ENCODE assay signal across 20 mouse cellular contexts in the genomic region with DNA sequence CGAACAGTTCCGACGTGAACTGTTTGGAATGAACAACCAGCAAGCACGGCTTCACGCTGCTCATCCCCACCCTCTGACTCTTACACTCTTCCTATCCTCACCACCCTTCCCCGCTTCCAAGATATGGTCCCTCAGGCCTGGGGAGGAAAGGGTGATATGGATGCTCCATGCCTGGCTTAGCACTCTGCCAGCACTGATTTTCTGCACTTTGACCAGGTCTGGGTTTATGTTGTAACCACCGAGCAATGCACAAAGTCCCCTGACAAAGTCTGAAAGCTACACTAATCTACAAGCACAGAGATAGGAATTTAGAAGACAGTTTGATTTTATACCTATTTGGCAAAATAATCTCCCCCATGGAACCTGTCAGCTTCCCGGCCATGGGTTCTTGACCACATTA.
DNase-seq lines count a peak whose midpoint lies in the region; ATAC-seq and TF ChIP-seq lines count a peak whose summit lies in the region.
"Had no signal": no experiment of that assay in that cellular context is flagged by ENCODE, and none has a peak within 500 bp of the region (broad histone marks: within the 10 kb centered on the region; RNA-seq: fewer than 3 reads in every experiment).

No protein-coding gene starts in this region.

- peak; percentile 82 for ATAC-seq in intestine, embryonic 15.5 days
- peak; percentile 58 for ATAC-seq in liver, embryonic 15.5 days (ENCODE audit: insufficient read depth)
- no peak for ATAC-seq in forebrain, postnatal 0 days
- ATAC-seq in erythroblast, adult 5-6 weeks (replicated peaks; ENCODE audit: low FRiP score, poor library complexity, severe bottlenecking): no peak
- ATAC-seq: hindbrain, postnatal 0 days; midbrain, embryonic 13.5 days had no signal

- no peak overlapping the region for H3K4me3 ChIP-seq in intestine, embryonic 15.5 days (replicated peaks)
- no peak overlapping the region for H3K4me3 ChIP-seq in liver, embryonic 15.5 days (replicated peaks)
- no peak overlapping the region for H3K4me3 ChIP-seq in forebrain, postnatal 0 days (ENCODE audit: low read depth, low read length)
- H3K4me3 ChIP-seq: heart, embryonic 13.5 days; limb, embryonic 15.5 days; midbrain, embryonic 13.5 days; neural tube, embryonic 12.5 days had no signal

- H3K4me1 ChIP-seq in intestine, embryonic 15.5 days (replicated peaks): no peaks in the 10 kb centered on the region; the same call in 1 of the 2 replicates
- no peaks in the 10 kb centered on the region for H3K4me1 ChIP-seq in liver, embryonic 15.5 days (replicated peaks)
- no peaks in the 10 kb centered on the region for H3K4me1 ChIP-seq in forebrain, postnatal 0 days (ENCODE audit: insufficient read depth)
- H3K4me1 ChIP-seq: midbrain, embryonic 13.5 days had no signal

- no peaks in the 10 kb centered on the region for H3K9me3 ChIP-seq in intestine, embryonic 15.5 days
- H3K9me3 ChIP-seq in liver, embryonic 15.5 days (replicated peaks): no peaks in the 10 kb centered on the region
- H3K9me3 ChIP-seq in forebrain, postnatal 0 days (ENCODE audit: low read length): no peaks in the 10 kb centered on the region
- H3K9me3 ChIP-seq: G1E; heart, embryonic 13.5 days; limb, embryonic 15.5 days; midbrain, embryonic 13.5 days; neural tube, embryonic 12.5 days had no signal

- no peak overlapping the region for H3K4me2 ChIP-seq in intestine, embryonic 15.5 days (replicated peaks)
- H3K4me2 ChIP-seq in liver, embryonic 15.5 days: peak overlapping the region; percentile 23; the same call in 1 of the 2 replicates
- H3K4me2 ChIP-seq in forebrain, postnatal 0 days (ENCODE audit: low read depth): no peak overlapping the region
- H3K4me2 ChIP-seq: heart, embryonic 13.5 days; limb, embryonic 15.5 days; midbrain, embryonic 13.5 days; neural tube, embryonic 12.5 days had no signal

- intact Hi-C loops in gastrocnemius, postnatal 36 days (cut with DNase I): no loop called here

- no peak overlapping the region for H3K9ac ChIP-seq in intestine, embryonic 15.5 days
- H3K9ac ChIP-seq in liver, embryonic 15.5 days: no peak overlapping the region
- H3K9ac ChIP-seq in forebrain, postnatal 0 days: no peak overlapping the region
- H3K9ac ChIP-seq: heart, embryonic 13.5 days; limb, embryonic 15.5 days; midbrain, embryonic 13.5 days; neural tube, embryonic 12.5 days had no signal

- TF ChIP-seq CTCF in forebrain, postnatal 0 days (IDR thresholded peaks at IDR 0.05; ENCODE audit: low read depth): no peak

- H3K36me3 ChIP-seq in intestine, embryonic 15.5 days: no peaks in the 10 kb centered on the region
- no peaks in the 10 kb centered on the region for H3K36me3 ChIP-seq in liver, embryonic 15.5 days (replicated peaks)
- no peaks in the 10 kb centered on the region for H3K36me3 ChIP-seq in forebrain, postnatal 0 days (ENCODE audit: insufficient read depth)
- H3K36me3 ChIP-seq: G1E; heart, embryonic 13.5 days; limb, embryonic 15.5 days; midbrain, embryonic 13.5 days; neural tube, embryonic 12.5 days had no signal

- peak; percentile 53 to 63 for DNase-seq in kidney, adult 8-10 months
- DNase-seq in kidney, postnatal 25 days: peak; percentile 55 to 72
- no peak for DNase-seq in gastrocnemius, postnatal 36 days
- no peak for DNase-seq in forebrain, postnatal 0 days
- DNase-seq: adrenal gland, postnatal 14 days; cerebellum, postnatal 10 days; gastrocnemius, postnatal 10 days; heart, adult 18-20 months; heart, postnatal 4 days; lung, postnatal 10 days; thymus, postnatal 14 days had no signal

- WGBS in intestine, embryonic 15.5 days: 83% methylated on average over 8 of the region's 8 CpGs
- WGBS in liver, embryonic 15.5 days (ENCODE audit: insufficient replicate concordance): 68% methylated on average over 8 of the region's 8 CpGs
- 93% methylated on average over 8 of the region's 8 CpGs for WGBS in forebrain, postnatal 0 days

- H3K27me3 ChIP-seq in intestine, embryonic 15.5 days (replicated peaks): no peaks in the 10 kb centered on the region
- H3K27me3 ChIP-seq in liver, embryonic 15.5 days: no peaks in the 10 kb centered on the region
- no peaks in the 10 kb centered on the region for H3K27me3 ChIP-seq in forebrain, postnatal 0 days (ENCODE audit: insufficient read depth, low read length)
- H3K27me3 ChIP-seq: heart, embryonic 13.5 days; limb, embryonic 15.5 days; midbrain, embryonic 13.5 days; neural tube, embryonic 12.5 days had no signal

- no peak overlapping the region for H3K27ac ChIP-seq in intestine, embryonic 15.5 days
- peak overlapping the region; percentile 64 for H3K27ac ChIP-seq in liver, embryonic 15.5 days (replicated peaks)
- H3K27ac ChIP-seq in forebrain, postnatal 0 days (ENCODE audit: low read depth, low read length): no peak overlapping the region
- H3K27ac ChIP-seq: heart, embryonic 13.5 days; hindbrain, postnatal 0 days; limb, embryonic 15.5 days; midbrain, embryonic 13.5 days; neural tube, embryonic 12.5 days had no signal

Comparison
In these comparisons a context has a peak if more than half of its experiments do, and no peak if none do; other contexts are left out.
1. ATAC-seq: peak in intestine, embryonic 15.5 days (single experiment) and liver, embryonic 15.5 days (single experiment); none in forebrain, postnatal 0 days (single experiment) and erythroblast, adult 5-6 weeks (single experiment).
2. DNase-seq: peak in kidney, adult 8-10 months (2 of 2) and kidney, postnatal 25 days (2 of 2); none in gastrocnemius, postnatal 36 days (0 of 2) and forebrain, postnatal 0 days (single experiment).